Mouse (Mus musculus): ENCODE data around the gene BC100530. TPM values are rescaled to one million over a fixed set of nuclear protein-coding genes. Genes with fewer than 3 reads are reported as not detected.

Gene BC100530
- polyA plus RNA-seq (2014; fragmentation: Illumina TruSeq; extraction: RNeasy Lipid Tissue Mini Kit (QIAGEN cat#74804); ENCODE audit: low read depth, low replicate concordance), result not detected

GRCm38 (mm10) chr16:36367648-36368047 is at the start of gene BC100530:
BC100530 (minus strand) TSS chr16:36367748.

GRCm38 (mm10) chr16:36408357-36408756 is 40.8 kb upstream of the BC100530 start, which contains the start of gene Stfa2:
Stfa2 (minus strand) TSS chr16:36408457.

GRCm38 (mm10) chr16:36334232-36334631 is 33.3 kb downstream of the BC100530 start, which contains the start of gene BC117090:
BC117090 (minus strand) TSS chr16:36334332.

Other genes with a start within 250 kb of the BC100530 start
- gene Csta1, start 236.5 kb downstream of the BC100530 start, polyA plus RNA-seq (2014; fragmentation: Illumina TruSeq; extraction: RNeasy Lipid Tissue Mini Kit (QIAGEN cat#74804); ENCODE audit: low read depth, low replicate concordance), result 7.3 TPM
- gene Stfa2l1, start 210.9 kb downstream of the BC100530 start, polyA plus RNA-seq (2014; fragmentation: Illumina TruSeq; extraction: RNeasy Lipid Tissue Mini Kit (QIAGEN cat#74804); ENCODE audit: low read depth, low replicate concordance), result not detected
- not detected for gene Gm5483, start 183.5 kb downstream of the BC100530 start, polyA plus RNA-seq (2014; fragmentation: Illumina TruSeq; extraction: RNeasy Lipid Tissue Mini Kit (QIAGEN cat#74804); ENCODE audit: low read depth, low replicate concordance)
- gene Gm5416, start 157.3 kb downstream of the BC100530 start, polyA plus RNA-seq (2014; fragmentation: Illumina TruSeq; extraction: RNeasy Lipid Tissue Mini Kit (QIAGEN cat#74804); ENCODE audit: low read depth, low replicate concordance), result not detected
- gene 2010005H15Rik, start 146.3 kb downstream of the BC100530 start, polyA plus RNA-seq (2014; fragmentation: Illumina TruSeq; extraction: RNeasy Lipid Tissue Mini Kit (QIAGEN cat#74804); ENCODE audit: low read depth, low replicate concordance), result 8.7 TPM
- gene Stfa1, start 90.8 kb downstream of the BC100530 start, polyA plus RNA-seq (2014; fragmentation: Illumina TruSeq; extraction: RNeasy Lipid Tissue Mini Kit (QIAGEN cat#74804); ENCODE audit: low read depth, low replicate concordance), result not detected
- gene BC117090, start 33.4 kb downstream of the BC100530 start, polyA plus RNA-seq (2014; fragmentation: Illumina TruSeq; extraction: RNeasy Lipid Tissue Mini Kit (QIAGEN cat#74804); ENCODE audit: low read depth, low replicate concordance), result not detected
- not detected for gene Stfa2, start 40.7 kb upstream of the BC100530 start, polyA plus RNA-seq (2014; fragmentation: Illumina TruSeq; extraction: RNeasy Lipid Tissue Mini Kit (QIAGEN cat#74804); ENCODE audit: low read depth, low replicate concordance)
- gene Stfa3, start 87.6 kb upstream of the BC100530 start, polyA plus RNA-seq (2014; fragmentation: Illumina TruSeq; extraction: RNeasy Lipid Tissue Mini Kit (QIAGEN cat#74804); ENCODE audit: low read depth, low replicate concordance), result not detected
- gene Casr, start 194.4 kb upstream of the BC100530 start, polyA plus RNA-seq (2014; fragmentation: Illumina TruSeq; extraction: RNeasy Lipid Tissue Mini Kit (QIAGEN cat#74804); ENCODE audit: low read depth, low replicate concordance), result not detected